Mouse (Mus musculus): Measurements from ENCODE around the gene Polr1c.

GRCm38 (mm10) chr17:46265502-46265901 is 17.6 kb upstream of the Polr1c start:
- no peak for TF ChIP-seq CTCF (IDR thresholded peaks at IDR 0.05; ENCODE audit: low read depth)
- TF ChIP-seq EP300 (optimal IDR thresholded peaks at IDR 0.05): no peak

All from stomach, postnatal 0 days (tissue).